Mouse (Mus musculus): ENCODE results near the gene Fchsd2. TPM values are rescaled to one million over a fixed set of nuclear protein-coding genes. Genes with fewer than 3 reads are reported as not detected.
"Not testable (repeated sequence)": the region's sequence is repeated elsewhere in the genome, so short reads cannot be mapped to it uniquely, and the experiment has no call there.

Gene Fchsd2
- total RNA-seq, 2 experiments from 2014 or later: 28.9 to 31.3 TPM

GRCm38 (mm10) chr7:101109006-101109855 lies 16.6 kb downstream of the Fchsd2 start:
- peak in 1 of 2 experiments; percentile 37 for DNase-seq
- intact Hi-C loops (cut with DNase I): loop anchor here (2.0 kb wide), 3 partner anchors 34 to 122 kb away; no protein-coding TSS in a partner anchor

- no peak for DNase-seq
- intact Hi-C loops (cut with DNase I): loop anchor here (2.0 to 5.0 kb wide), 4 partner anchors 35 to 121 kb away; no protein-coding TSS in a partner anchor
Observed at GRCm38 (mm10) chr7:101109856-101110350, 17.2 kb downstream of the Fchsd2 start.

- no peak for DNase-seq
- intact Hi-C loops (cut with DNase I): loop anchor here (5.0 kb wide), 1 partner anchor 89 kb away; no protein-coding TSS in a partner anchor
Observed at GRCm38 (mm10) chr7:101113410-101113809, 20.7 kb downstream of the Fchsd2 start.

GRCm38 (mm10) chr7:101114328-101114727 lies 21.7 kb downstream of the Fchsd2 start:
- no peak for DNase-seq
- intact Hi-C loops (cut with DNase I): loop anchor here (5.0 kb wide), 1 partner anchor 88 kb away; no protein-coding TSS in a partner anchor

- intact Hi-C loops (cut with DNase I): loop anchor here (5.0 kb wide), 1 partner anchor 38 kb away; no protein-coding TSS in a partner anchor
- DNase-seq: no peak
Observed at GRCm38 (mm10) chr7:101119391-101119790, 26.7 kb downstream of the Fchsd2 start.

GRCm38 (mm10) chr7:101123579-101124347 lies 31.1 kb downstream of the Fchsd2 start:
- no peak for DNase-seq
- intact Hi-C loops (cut with DNase I): no loop called here

- DNase-seq: no peak
Observed at GRCm38 (mm10) chr7:101127737-101128136, 35.1 kb downstream of the Fchsd2 start.

GRCm38 (mm10) chr7:101128536-101128935 lies 35.9 kb downstream of the Fchsd2 start:
- intact Hi-C loops (cut with DNase I): no loop called here
- DNase-seq: no peak

More at GRCm38 (mm10) chr7:101127737-101128136, 35.1 kb downstream of the Fchsd2 start:
- intact Hi-C loops (cut with DNase I): no loop called here

- DNase-seq: no peak
- intact Hi-C loops (cut with DNase I): loop anchor here (5.0 kb wide), 1 partner anchor 58 kb away; no protein-coding TSS in a partner anchor
Observed at GRCm38 (mm10) chr7:101130646-101131045, 38.0 kb downstream of the Fchsd2 start.

- intact Hi-C loops (cut with DNase I): loop anchor here (5.0 kb wide), 1 partner anchor 59 kb away; no protein-coding TSS in a partner anchor
- no peak for DNase-seq
Observed at GRCm38 (mm10) chr7:101131281-101131680, 38.6 kb downstream of the Fchsd2 start.

- no peak for DNase-seq
- intact Hi-C loops (cut with DNase I): loop anchor here (5.0 kb wide), 1 partner anchor 61 kb away; no protein-coding TSS in a partner anchor
Observed at GRCm38 (mm10) chr7:101133591-101133990, 40.9 kb downstream of the Fchsd2 start.

- DNase-seq: no peak
- intact Hi-C loops (cut with DNase I): loop anchor here (5.0 kb wide), 1 partner anchor 62 kb away; no protein-coding TSS in a partner anchor
Observed at GRCm38 (mm10) chr7:101134117-101134516, 41.5 kb downstream of the Fchsd2 start.

GRCm38 (mm10) chr7:101138819-101139218 lies 46.2 kb downstream of the Fchsd2 start:
- intact Hi-C loops (cut with DNase I): no loop called here

GRCm38 (mm10) chr7:101142907-101143306 lies 50.2 kb downstream of the Fchsd2 start:
- DNase-seq: no peak
- intact Hi-C loops (cut with DNase I): no loop called here

More at GRCm38 (mm10) chr7:101138819-101139218, 46.2 kb downstream of the Fchsd2 start:
- DNase-seq: no peak

- DNase-seq: no peak
- intact Hi-C loops (cut with DNase I): no loop called here
Observed at GRCm38 (mm10) chr7:101144222-101144621, 51.6 kb downstream of the Fchsd2 start.

GRCm38 (mm10) chr7:101149039-101149438 lies 56.4 kb downstream of the Fchsd2 start:
- no peak for DNase-seq
- intact Hi-C loops (cut with DNase I): no loop called here

GRCm38 (mm10) chr7:101154883-101155282 lies 62.2 kb downstream of the Fchsd2 start:
- intact Hi-C loops (cut with DNase I): loop anchor here (5.0 kb wide), 1 partner anchor 38 kb away; no protein-coding TSS in a partner anchor
- DNase-seq: not testable (repeated sequence)

- intact Hi-C loops (cut with DNase I): loop anchor here (5.0 kb wide), 1 partner anchor 38 kb away; no protein-coding TSS in a partner anchor
- DNase-seq: no peak
Observed at GRCm38 (mm10) chr7:101155284-101155683, 62.6 kb downstream of the Fchsd2 start.

- DNase-seq: no peak
- intact Hi-C loops (cut with DNase I): no loop called here
Observed at GRCm38 (mm10) chr7:101160266-101160665, 67.6 kb downstream of the Fchsd2 start.

GRCm38 (mm10) chr7:101162781-101163180 lies 70.1 kb downstream of the Fchsd2 start:
- intact Hi-C loops (cut with DNase I): no loop called here
- DNase-seq: no peak

Measured in heart, postnatal 14 days (tissue).